Mouse (Mus musculus) forebrain, embryonic 14.5 days (tissue): Measurements from ENCODE around the gene Tfpi2. TPM values are rescaled to one million over a fixed set of nuclear protein-coding genes. Genes with fewer than 3 reads are reported as not detected.
A peak's percentile ranks its signal among the peaks of the same experiment; 100 is the strongest.

ENCODE experiments used
- ATAC-seq: fragments of 200-750 bp; cut with Nextera tagmentation; 2 replicates; pipeline ENCODE4 v1.8.0; 2017; ENCODE audit warnings: mild to moderate bottlenecking, moderate library complexity
- DNase-seq: peaks from one replicate; pipeline ENCODE4 v3.0.0-alpha.2; 2015; ENCODE audit warnings: low spot score
- H3K27ac ChIP-seq: fragments of 300-500 bp; sonication (generic); 2 replicates; pipeline ENCODE4 v1.5.1; 2014; ENCODE audit warnings: low read depth, mild to moderate bottlenecking, control low read depth, low read length, moderate library complexity
- H3K27me3 ChIP-seq: fragments of 300-500 bp; sonication (generic); replicated peaks from 2 replicates; pipeline ENCODE4 v1.6.1; 2014; ENCODE audit warnings: low read length, control low read depth, mixed read lengths; ENCODE audit not compliant: control insufficient read depth, insufficient read depth
- H3K36me3 ChIP-seq: fragments of 300-500 bp; sonication (generic); 2 replicates; pipeline ENCODE4 v1.6.1; 2014; ENCODE audit warnings: low read length, control low read depth; ENCODE audit not compliant: control insufficient read depth, insufficient read depth
- H3K4me1 ChIP-seq: fragments of 300-500 bp; sonication (generic); 2 replicates; pipeline ENCODE4 v1.6.1; 2014; ENCODE audit warnings: antibody characterized with exemption, low read length, control low read depth; ENCODE audit not compliant: control insufficient read depth, insufficient read depth
- H3K4me2 ChIP-seq: fragments of 300-500 bp; sonication (generic); 2 replicates; pipeline ENCODE4 v1.6.1; 2014; ENCODE audit warnings: mild to moderate bottlenecking, control low read depth, low read length
- H3K4me3 ChIP-seq: fragments of 300-500 bp; sonication (generic); 2 replicates; pipeline ENCODE4 v1.5.1; 2014; ENCODE audit warnings: low read depth, low read length, control low read depth
- H3K9ac ChIP-seq: fragments of 300-500 bp; sonication (generic); 2 replicates; pipeline ENCODE4 v1.6.1; 2014; ENCODE audit warnings: mild to moderate bottlenecking, low read length, control low read depth, moderate library complexity
- H3K9me3 ChIP-seq: fragments of 300-500 bp; sonication (generic); replicated peaks from 2 replicates; pipeline ENCODE4 v1.6.1; 2016; ENCODE audit warnings: low read length, control low read depth, mixed read lengths; ENCODE audit not compliant: control insufficient read depth
- WGBS: fragments of 180-500 bp; shearing (Covaris S2); extraction: QIAGEN DNeasy Blood & Tissue Kit; methylation state at CpG from one replicate; pipeline ENCODE4 v1.1.7; 2014; 5-methylcytosine and 5-hydroxymethylcytosine counted together
- polyA plus RNA-seq: library from polyadenylated mRNA; unstranded; fragments of >200 nt; fragmentation: Nextera tagmentation; extraction: Ambion mirVana; gene quantifications from 2 replicates; pipeline ENCODE4 v1.2.1, GENCODE M21; 2014

Tfpi2 gene
- polyA plus RNA-seq: 0.39 and 0.42 TPM in 2 replicates

- Histone ChIP-seq H3K4me2 (no peak within 1 kb of the TSS), H3K27me3 (no peaks in the 10 kb centered on the region), H3K9me3 (no peaks in the 10 kb centered on the region), H3K36me3 (no peaks in the 10 kb centered on the region), H3K9ac (no peak within 1 kb of the TSS), H3K4me1 (no peaks in the 10 kb centered on the region), H3K27ac (no peak within 1 kb of the TSS), H3K4me3 (no peak within 1 kb of the TSS)
- ATAC-seq (no peak), DNase-seq (no peak)
- WGBS: 78% methylated on average over 3 of the region's 3 CpGs
Measured at GRCm38 (mm10) chr6:3988750-3989149, at the start of gene Tfpi2. TSS of gene Tfpi2 (minus strand) at chr6:3988919.

DNA sequence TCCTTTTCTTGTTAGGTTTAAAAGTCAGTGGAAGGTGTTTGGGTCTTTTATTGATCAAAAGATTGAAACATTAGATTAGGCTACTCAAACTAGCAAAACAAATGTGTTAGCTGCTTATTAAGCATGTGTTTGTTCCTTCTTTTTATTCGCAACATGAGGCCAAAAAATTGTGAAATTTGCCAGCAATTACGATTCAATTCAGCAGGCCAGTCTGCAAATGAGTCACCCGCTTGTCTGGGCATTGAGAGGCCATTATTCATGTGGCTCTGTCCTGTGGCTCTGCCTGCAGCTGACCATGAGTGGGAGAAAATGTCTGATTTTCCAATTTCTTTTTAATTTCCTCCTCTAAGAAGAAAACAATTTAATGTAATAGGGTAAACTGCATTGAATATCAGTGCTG, 42.2 kb upstream of the Tfpi2 start:
- Histone ChIP-seq H3K4me3 (no peak overlapping the region), H3K36me3 (no peaks in the 10 kb centered on the region), H3K27me3 (no peaks in the 10 kb centered on the region), H3K4me2 (no peak overlapping the region), H3K9ac (no peak overlapping the region), H3K9me3 (no peaks in the 10 kb centered on the region), H3K4me1 (no peaks in the 10 kb centered on the region), H3K27ac (no peak overlapping the region)
- ATAC-seq (no peak), DNase-seq (no peak)
- 74% methylated on average over 3 of the region's 3 CpGs for WGBS

- WGBS: 80% methylated on average over 2 of the region's 2 CpGs
- H3K4me1 ChIP-seq: no peaks in the 10 kb centered on the region
Measured at GRCm38 (mm10) chr6:4026367-4026766, 37.6 kb upstream of the Tfpi2 start.

GRCm38 (mm10) chr6:4022645-4023044, 33.9 kb upstream of the Tfpi2 start:
- WGBS: 86% methylated on average over 1 of the region's 1 CpGs
- no peak overlapping the region for H3K27ac ChIP-seq
- ATAC-seq: no peak
- H3K27me3 ChIP-seq: no peaks in the 10 kb centered on the region
- no peak overlapping the region for H3K4me2 ChIP-seq
- no peaks in the 10 kb centered on the region for H3K4me1 ChIP-seq
- no peaks in the 10 kb centered on the region for H3K36me3 ChIP-seq
- DNase-seq: no peak
- no peak overlapping the region for H3K9ac ChIP-seq
- H3K4me3 ChIP-seq: no peak overlapping the region
- H3K9me3 ChIP-seq: no peaks in the 10 kb centered on the region

More at GRCm38 (mm10) chr6:4026367-4026766, 37.6 kb upstream of the Tfpi2 start:
- Histone ChIP-seq H3K27ac (no peak overlapping the region), H3K36me3 (no peaks in the 10 kb centered on the region), H3K4me2 (no peak overlapping the region), H3K9me3 (no peaks in the 10 kb centered on the region), H3K4me3 (no peak overlapping the region), H3K27me3 (no peaks in the 10 kb centered on the region), H3K9ac (no peak overlapping the region)
- ATAC-seq (no peak), DNase-seq (no peak)

GRCm38 (mm10) chr6:4009548-4009947, 20.8 kb upstream of the Tfpi2 start:
- DNase-seq (no peak), ATAC-seq (no peak)
- Histone ChIP-seq H3K36me3 (no peaks in the 10 kb centered on the region), H3K27ac (no peak overlapping the region), H3K27me3 (no peaks in the 10 kb centered on the region), H3K9ac (no peak overlapping the region), H3K4me1 (no peaks in the 10 kb centered on the region), H3K4me3 (no peak overlapping the region), H3K9me3 (no peaks in the 10 kb centered on the region), H3K4me2 (no peak overlapping the region)

DNA sequence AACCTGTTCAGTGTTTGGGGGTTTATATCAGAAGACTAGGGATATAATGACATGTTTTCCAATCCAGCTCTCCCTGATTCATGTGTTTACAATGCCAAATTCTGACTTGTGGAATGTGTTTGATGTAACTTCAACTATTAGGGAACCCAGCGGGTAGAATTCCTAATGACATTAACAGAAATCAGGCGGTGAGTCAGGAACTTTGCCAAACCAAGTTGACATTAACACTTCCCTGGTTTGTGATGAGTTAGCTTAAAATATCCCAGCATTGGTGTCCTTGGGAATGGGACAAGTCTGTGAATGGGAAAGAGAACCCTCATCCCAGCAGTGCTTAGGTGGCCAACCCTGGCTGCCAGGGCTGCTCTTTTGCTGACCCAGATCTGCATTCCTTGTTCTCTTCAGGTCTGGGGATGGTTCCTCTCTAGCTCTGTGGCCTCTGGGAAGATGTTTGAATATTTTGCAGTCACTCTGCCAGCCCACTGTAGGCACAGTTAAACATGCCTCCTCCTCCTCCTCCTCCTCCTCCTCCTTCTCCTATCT, 19.9 kb upstream of the Tfpi2 start:
- DNase-seq (no peak), ATAC-seq (no peak)
- Histone ChIP-seq H3K27ac (no peak overlapping the region), H3K36me3 (no peaks in the 10 kb centered on the region), H3K4me3 (no peak overlapping the region), H3K9ac (no peak overlapping the region), H3K4me1 (no peaks in the 10 kb centered on the region; the same call in 1 of the 2 replicates), H3K4me2 (no peak overlapping the region), H3K27me3 (no peaks in the 10 kb centered on the region), H3K9me3 (no peaks in the 10 kb centered on the region)
- 76% methylated on average over 2 of the region's 2 CpGs for WGBS

DNA sequence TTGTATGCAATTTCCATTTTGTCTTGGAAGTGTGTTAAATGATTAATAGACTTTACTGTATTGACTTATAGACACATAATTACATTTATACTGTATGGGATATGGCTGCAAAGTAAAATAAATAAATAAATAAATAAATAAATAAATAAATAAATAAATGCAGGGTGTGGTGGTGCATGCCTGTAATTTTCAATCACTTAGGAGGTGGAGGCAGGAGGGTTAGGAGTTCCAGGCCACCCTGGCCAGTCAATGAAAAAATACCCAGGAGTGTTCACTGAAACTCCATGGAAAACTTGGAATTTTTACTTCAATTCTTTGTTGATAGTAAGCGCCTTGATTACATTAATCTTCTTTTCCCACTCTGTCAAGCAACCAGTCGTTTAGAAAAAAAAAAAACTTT, 16.1 kb upstream of the Tfpi2 start:
- Histone ChIP-seq H3K9ac (no peak overlapping the region), H3K27me3 (no peaks in the 10 kb centered on the region), H3K4me2 (no peak overlapping the region), H3K4me1 (no peaks in the 10 kb centered on the region; the same call in 1 of the 2 replicates), H3K36me3 (no peaks in the 10 kb centered on the region), H3K4me3 (no peak overlapping the region), H3K27ac (no peak overlapping the region), H3K9me3 (no peaks in the 10 kb centered on the region)
- DNase-seq (no peak), ATAC-seq (no peak)
- 77% methylated on average over 2 of the region's 2 CpGs for WGBS

DNA sequence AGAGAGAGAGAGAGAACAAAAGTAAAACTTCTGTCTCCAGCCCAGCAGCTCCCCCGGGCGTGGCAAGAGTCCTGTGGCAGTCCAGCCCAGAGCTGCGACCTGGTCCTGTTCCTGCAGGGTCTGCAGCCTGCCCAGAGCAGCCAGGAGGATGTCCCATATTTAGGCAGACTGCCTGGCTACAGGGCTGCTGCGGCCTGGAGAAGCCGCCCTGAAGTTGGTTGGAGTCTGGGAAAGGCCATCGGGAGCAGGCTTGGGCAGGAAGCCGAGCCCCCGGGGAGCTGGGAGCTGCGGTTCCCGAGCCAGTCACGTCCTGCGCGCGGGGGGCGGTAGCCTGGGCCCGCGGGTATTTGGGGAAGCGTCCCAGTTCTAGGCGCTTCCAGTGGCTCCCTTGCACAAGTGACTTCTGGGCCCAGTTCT, 15.2 kb upstream of the Tfpi2 start, which contains the start of gene Gng11:
TSS of gene Gng11 (plus strand) at position 15 of the 417 bp plus-strand sequence.
- Histone ChIP-seq H3K4me3 (peak within 1 kb of the TSS; percentile 26), H3K9ac (peak within 1 kb of the TSS; percentile 40), H3K4me2 (peak within 1 kb of the TSS; percentile 54), H3K4me1 (no peaks in the 10 kb centered on the region; the same call in 1 of the 2 replicates), H3K27me3 (no peaks in the 10 kb centered on the region), H3K9me3 (no peaks in the 10 kb centered on the region), H3K27ac (peak within 1 kb of the TSS; percentile 36; the same call in 1 of the 2 replicates), H3K36me3 (no peaks in the 10 kb centered on the region)
- ATAC-seq (peak; percentile 72), DNase-seq (peak; percentile 19)
- 2% methylated on average over 19 of the region's 19 CpGs for WGBS

DNA sequence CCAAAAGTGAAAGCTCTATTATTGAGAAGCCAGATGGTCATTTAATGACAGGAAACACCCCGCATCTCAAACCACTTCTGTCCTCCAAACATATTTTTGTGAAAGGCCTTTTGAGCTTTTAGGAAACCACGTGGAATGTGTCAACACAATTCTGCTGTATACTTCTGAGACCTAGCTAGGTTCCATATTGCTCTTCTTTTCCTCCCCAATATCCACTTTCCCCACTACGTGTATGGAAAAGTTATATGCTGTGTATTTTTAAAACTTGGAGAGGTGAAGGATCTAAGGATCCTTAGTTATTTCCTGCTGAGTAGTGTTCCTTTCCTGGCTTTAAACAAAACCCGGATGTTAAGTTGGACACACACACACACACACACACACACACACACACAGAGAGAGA, 14.7 kb upstream of the Tfpi2 start:
- 60% methylated on average over 4 of the region's 4 CpGs for WGBS

More for the DNA sequence above, 14.7 kb upstream of the Tfpi2 start:
- ATAC-seq: no peak
- Histone ChIP-seq H3K4me2 (no peak overlapping the region), H3K4me3 (no peak overlapping the region), H3K27ac (no peak overlapping the region), H3K4me1 (no peaks in the 10 kb centered on the region; the same call in 1 of the 2 replicates), H3K36me3 (no peaks in the 10 kb centered on the region), H3K27me3 (no peaks in the 10 kb centered on the region), H3K9ac (no peak overlapping the region), H3K9me3 (no peaks in the 10 kb centered on the region)
- no peak for DNase-seq
